Mouse (Mus musculus) cortical plate, adult 2 months (tissue): ENCODE results near the gene Gucy2e.

Experiments used
- CTCF ChIP-seq: fragments of 200-500 bp; IDR thresholded peaks from 2 replicates; pipeline ENCODE4 v1.5.1; 2011; ENCODE audit warnings: mild to moderate bottlenecking, control low read depth, low read length; ENCODE audit not compliant: insufficient read depth; ENCODE audit errors: extremely low read depth
- POLR2A ChIP-seq: fragments of 200-500 bp; IDR thresholded peaks from 2 replicates; pipeline ENCODE4 v1.6.1; 2011; ENCODE audit warnings: mild to moderate bottlenecking, low read length, control low read depth; ENCODE audit not compliant: insufficient read depth; ENCODE audit errors: extremely low read depth

DNA sequence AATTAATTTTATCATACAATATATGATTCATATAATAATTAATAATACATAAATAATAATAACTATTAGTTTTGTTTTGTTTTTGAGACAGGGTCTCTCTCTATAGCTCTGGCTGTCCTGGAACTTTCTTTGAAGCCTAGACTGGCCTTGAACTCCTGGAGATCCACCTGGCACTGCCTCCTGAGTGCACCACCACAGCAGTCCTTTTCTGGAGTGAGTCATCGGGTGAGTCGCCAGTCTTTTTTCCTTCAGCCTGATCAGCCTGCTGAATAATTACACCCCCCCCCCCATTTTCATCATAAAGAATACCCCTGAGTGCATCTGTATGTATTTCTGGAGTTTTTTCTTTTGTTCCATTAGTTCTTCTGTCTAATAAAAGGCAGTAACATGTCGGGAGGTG, 12.3 kb upstream of the Gucy2e start:
- TF ChIP-seq CTCF (no peak), POLR2A (no peak)
